Mouse (Mus musculus) bone marrow macrophage, adult 2 months (primary cell): ENCODE measurements around the gene Qdpr.

Experiments used
- CTCF ChIP-seq: IDR thresholded peaks from 2 replicates; pipeline ENCODE4 v1.5.1; 2012; ENCODE audit warnings: low read depth, mild to moderate bottlenecking, low read length, moderate library complexity
- POLR2A ChIP-seq: IDR thresholded peaks from 2 replicates; pipeline ENCODE4 v1.6.1; 2012; ENCODE audit warnings: mild to moderate bottlenecking, low read depth, low read length, borderline replicate concordance

GRCm38 (mm10) chr5:45454456-45454855 lies 4.4 kb upstream of the Qdpr start:
- TF ChIP-seq POLR2A (no peak), CTCF (no peak)
